Mouse (Mus musculus) gastrocnemius, adult 8-10 months (tissue): ENCODE results near the gene Pla2g2c. TPM values are rescaled to one million over a fixed set of nuclear protein-coding genes. Genes with fewer than 3 reads are reported as not detected.

Source experiments
- DNase-seq, 2 experiments: peaks; one replicate each; pipeline ENCODE4 v3.0.0; 2022; ENCODE audit warnings: low spot score in 2 of 2
- total RNA-seq, 4 experiments: library from RNA; stranded (reverse); gene quantifications; 2 replicates each; pipeline ENCODE4 v1.2.4; 2022

Gene Pla2g2c
- total RNA-seq, 4 experiments from 2014 or later: not detected

DNA sequence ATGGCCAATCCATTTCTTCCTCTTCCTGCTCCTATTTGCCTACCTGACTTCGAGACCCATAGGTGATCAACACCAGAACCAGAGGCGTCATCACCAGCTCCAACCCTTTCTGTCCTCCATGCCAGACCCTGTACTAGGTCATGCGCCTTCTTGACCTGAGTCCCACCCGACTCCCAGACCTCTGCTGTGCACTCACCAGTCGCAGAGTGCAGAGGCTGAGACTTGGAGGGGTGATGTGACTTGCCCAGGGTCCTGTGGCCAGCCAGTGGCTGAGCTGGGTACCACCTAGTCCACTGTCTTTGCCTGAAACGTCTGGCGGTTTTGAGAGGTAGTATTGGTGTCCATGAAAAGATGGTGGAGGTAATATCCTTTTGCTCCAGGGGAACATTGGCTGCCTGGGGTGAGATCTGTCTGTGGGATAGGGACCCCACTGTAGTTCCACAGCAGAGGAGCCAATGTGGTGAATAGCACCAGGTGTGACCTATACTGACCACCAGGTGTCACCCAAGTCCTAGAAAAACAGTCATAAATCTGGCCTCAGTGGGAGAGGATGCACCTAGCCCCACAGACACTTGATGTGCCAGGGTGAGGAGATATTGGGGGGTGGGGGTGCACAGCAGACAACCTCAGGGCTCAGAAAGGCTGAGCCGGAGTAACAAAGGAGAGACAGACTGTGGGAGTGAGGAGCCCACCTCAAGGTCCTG is 23.9 kb downstream of the Pla2g2c start:
- DNase-seq: no peak

GRCm38 (mm10) chr4:138752603-138753002 is 28.0 kb downstream of the Pla2g2c start:
- no peak for DNase-seq

GRCm38 (mm10) chr4:138753608-138754007 is 29.0 kb downstream of the Pla2g2c start:
- DNase-seq: no peak

DNA sequence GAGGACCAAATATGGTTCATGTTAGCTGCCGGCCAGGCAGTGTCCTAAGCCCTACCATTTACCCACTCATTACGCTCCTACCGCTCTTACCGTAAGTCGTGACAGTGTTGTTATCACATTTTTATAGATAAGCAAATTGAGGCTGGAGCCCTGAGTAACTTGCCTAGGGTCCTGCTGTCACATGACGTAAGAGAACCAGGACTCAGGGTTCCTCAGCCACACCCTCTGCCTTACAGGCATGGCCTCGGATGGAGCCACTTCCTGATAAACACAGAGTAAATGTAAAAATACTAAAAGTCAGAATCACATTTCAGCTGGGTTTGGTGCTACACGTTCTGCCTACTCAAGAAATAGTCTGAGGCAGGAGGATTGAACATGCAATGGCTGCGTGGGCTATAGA is 29.8 kb downstream of the Pla2g2c start:
- DNase-seq: no peak

- no peak for DNase-seq
Measured at GRCm38 (mm10) chr4:138755439-138755838, 30.8 kb downstream of the Pla2g2c start.

DNA sequence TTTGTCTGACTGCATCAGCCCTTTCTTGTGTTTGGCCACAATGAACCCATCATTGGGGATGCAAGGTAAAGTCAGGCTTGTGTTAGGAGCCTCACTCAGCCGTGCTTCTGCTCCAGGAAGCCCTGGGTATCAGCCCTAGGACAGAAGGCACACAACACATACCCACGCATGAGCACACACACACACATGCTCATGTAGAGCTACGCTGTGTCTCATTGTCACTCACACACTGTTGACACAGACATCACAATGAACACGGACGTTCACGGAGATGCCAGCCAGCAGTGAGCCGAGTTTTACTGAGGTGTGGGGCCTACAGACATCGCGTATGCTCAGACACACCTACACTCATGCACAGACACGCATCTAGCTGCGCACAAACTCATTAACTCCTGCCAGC is 31.4 kb downstream of the Pla2g2c start:
- DNase-seq: no peak

DNA sequence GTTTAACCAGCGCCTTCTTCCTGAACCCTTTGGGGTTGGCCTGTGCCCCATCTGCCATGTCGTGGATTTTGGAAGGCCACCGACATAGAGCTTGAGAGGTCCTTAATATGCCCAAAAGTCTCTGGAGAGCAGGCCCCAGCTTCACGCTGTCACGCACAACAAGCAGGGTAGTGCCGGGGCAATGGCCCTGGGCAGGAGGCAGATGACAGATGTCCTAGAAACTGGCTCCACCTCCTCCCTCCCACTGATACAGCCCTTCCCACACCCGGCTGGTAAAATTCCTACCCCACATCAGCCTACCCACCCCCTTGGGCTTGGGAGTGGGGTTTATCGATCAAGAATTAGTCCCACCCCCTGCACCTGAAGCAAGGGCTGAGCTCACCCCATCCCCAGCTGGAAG is 32.8 kb downstream of the Pla2g2c start, which contains the start of gene Pla2g2f:
Gene Pla2g2f (minus strand): TSS at position 211 of the 400 bp plus-strand sequence.
- DNase-seq: no peak

DNA sequence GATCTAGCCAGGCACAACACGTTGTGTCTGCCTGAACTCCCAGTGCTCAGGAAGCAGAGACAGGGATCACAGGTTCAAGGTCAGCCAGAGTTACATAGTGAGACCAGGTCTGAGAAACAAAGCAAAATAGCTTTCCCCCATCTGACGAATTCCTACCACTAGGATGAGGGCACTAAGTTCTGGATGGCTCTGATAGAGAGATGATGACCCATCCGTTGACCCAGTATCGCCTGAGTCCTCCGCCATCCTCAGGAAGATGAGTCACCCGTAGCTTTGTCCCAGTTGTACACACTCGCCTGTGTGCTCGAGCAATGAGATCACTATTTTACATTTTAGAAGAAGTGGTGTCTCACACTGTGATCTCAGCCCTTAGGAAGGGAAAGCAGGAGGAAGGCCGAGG is 37.7 kb downstream of the Pla2g2c start:
- DNase-seq: no peak

GRCm38 (mm10) chr4:138771970-138772369 is 47.4 kb downstream of the Pla2g2c start:
- DNase-seq: no peak

DNA sequence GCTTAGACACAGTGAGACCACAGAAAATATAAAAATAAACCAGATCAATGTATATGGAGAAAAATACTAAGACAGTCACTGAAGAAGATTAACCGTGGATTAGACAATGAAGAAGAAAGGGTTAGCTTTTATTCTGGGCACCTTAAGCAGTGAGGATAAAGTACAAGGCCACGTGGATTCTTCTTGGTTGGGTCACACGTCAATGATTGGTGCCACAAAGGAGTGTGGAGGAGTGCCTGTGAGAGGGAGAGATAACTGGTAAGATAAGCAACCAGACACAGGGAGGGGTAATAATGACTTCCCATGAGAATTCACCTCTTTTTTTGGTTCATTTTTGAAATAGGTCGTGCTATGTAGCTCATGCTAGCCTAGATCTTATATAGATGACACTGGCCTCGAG is 47.8 kb downstream of the Pla2g2c start:
- no peak for DNase-seq

DNA sequence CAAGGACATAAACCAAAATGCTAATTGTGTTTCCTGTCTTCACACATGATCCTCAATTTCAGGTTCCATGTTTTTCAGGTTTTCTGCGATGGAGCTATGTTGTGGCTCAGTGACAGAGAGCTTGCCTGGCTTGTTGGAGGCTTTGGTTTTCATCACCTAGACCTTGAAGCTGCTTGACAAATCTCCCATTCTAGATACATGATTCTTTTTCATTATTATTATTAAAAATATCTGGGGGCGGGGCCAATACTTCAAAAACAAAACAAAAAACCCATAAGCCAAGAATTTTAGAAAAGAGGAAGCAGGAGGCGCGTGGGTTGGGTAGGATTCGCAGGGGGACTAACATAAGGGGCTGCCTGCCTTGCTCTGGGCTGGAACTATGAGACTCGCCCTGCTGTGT is 50.8 kb downstream of the Pla2g2c start, which contains the start of gene Pla2g2d:
Gene Pla2g2d (plus strand): TSS at position 301 of the 400 bp plus-strand sequence.
- no peak for DNase-seq

DNA sequence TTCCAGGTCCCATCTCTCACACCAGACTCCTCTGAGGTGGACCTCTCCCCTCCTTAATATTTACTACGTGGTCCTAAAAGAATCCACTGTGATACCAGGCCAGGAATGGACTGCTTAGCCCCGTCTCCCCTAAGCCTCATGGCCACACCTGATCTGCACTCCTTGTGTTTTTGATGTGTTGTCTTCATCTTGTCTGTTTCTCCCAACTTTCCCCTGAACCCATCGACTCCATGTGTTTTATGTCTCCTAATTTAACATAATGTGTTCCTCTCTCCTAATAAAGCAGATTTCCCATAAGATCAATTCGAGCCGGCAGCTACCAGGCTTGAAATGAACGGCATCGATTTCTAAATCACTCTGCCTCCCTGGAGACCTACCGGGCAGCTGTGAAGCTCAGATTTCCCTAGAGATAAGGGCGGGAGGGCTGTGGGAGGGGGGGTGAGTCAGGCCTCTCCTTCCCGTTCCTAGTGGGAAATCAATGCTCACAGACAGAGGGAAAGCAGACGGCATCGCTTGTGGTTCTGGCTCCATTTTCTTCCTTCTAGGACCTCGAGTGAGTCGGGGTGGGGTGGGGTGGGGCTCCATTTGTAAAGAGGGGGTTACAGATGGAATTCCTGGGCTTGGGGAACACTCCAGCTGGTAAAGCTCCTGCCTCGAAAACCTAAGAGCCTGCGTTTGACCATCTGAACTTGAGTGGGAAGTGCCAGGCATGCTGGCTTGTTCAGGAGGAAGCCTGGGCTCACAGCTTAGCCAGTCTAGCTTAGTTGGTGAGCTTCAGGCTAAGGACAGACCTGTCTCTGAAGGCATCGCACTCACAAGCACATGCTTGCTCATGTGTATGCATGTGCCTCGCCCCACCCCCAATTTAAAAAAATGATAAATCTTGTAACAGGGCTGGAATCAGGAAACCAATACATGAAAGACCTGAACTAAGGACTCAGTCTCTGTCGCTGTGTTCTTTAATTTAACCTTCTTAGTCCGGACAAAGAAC is 53.1 kb downstream of the Pla2g2c start:
- no peak for DNase-seq

- DNase-seq: no peak
Measured at GRCm38 (mm10) chr4:138780300-138780699, 55.7 kb downstream of the Pla2g2c start.

DNA sequence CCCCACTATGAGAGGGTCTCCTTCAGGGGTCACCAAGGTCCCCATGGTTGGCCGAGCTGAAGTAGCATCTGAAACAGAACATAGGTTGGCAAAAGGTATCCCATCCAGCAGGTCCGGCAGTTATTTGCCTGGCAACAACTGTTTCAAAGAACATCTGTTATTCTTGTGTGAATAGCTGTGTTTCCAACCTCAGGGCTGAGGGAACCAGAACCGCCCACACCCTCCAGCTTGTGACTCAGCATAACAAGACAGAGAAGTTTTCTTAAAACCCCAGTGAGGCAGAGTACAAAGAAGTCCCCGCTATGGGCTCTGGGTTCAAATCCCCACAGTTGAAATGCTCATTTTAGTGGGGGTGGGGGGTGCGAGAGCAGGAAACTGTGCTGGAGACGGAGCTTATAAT is 57.5 kb downstream of the Pla2g2c start:
- DNase-seq: peak; percentile 17 to 29

GRCm38 (mm10) chr4:138785721-138786120 is 61.1 kb downstream of the Pla2g2c start:
- DNase-seq: no peak

GRCm38 (mm10) chr4:138786141-138786540 is 61.5 kb downstream of the Pla2g2c start:
- no peak for DNase-seq

DNA sequence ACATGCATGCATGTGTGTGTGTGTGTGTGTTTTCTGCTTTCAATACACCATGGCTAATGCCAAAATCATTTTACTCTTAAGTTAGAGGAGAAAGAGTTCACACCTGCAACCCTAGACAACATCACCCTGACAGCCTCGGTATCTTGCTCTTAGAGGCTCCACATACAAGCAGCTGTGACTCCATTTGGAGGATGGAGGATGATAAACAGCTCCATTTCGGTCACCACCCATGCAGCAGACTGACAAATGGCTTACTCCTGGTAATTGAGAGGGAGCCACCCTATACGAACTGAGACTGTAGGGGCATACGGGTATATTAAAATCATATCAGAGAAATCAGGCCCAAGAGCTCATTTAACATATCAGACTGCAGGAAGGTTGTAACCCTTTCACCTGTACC is 63.8 kb downstream of the Pla2g2c start:
- DNase-seq: no peak

DNA sequence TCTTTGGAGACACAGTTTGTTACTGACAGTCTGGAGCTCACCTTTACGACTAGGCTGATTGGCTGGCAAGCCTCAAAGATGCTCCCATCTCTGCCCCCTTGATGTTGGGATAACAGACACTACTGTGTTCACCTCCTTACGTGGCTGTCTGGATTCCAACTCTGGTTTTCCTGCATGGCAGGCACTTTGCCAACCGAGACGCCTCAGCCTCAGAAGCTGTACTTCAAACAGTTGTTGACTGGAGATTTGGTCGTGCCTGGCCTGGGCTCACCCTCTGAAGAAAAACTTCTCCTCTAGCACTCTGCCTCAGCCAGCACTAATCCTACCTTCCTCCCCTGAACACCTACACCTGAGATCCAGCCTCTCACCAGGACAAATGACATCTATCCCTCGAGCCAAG is 66.9 kb downstream of the Pla2g2c start:
- DNase-seq: no peak

DNA sequence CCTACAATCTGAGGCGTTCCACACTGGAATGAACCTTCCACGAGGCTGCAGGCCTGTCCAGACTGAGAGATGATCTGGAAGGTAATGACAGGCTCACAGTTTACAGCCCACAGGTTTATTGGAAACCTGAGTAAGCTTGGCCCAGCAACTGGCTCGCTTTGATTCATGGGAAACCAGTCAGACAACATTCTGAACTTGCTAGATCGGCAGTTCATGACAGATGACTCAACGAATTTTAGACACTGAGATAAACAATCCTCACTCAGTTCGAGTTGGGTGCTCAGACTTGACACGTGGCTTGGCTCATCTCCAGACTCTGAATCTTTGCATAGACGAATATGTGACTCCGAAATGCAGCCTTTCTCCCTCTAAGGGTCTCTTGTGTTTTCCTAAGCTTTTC is 68.0 kb downstream of the Pla2g2c start:
- DNase-seq: peak; percentile 16 to 35

DNA sequence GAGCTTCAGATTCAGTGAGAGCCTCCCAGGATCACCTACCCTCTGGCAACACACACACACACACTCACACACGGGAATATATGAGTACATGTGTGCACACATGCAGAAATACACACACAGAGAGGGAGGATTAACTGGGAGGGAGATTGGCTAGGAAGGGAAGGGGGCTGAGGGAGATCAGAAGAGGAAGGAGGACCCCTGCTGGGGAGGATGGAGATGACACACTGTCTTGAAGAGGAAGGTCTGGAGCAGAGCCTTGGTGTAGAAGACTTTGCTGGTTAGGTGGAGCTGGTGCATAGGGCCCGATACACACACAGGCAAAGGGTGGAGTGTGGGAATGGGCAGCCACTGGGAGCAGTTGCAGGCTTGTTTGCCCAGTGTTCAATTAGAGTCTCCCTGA is 68.7 kb downstream of the Pla2g2c start:
- peak; percentile 24 to 25 for DNase-seq

- no peak for DNase-seq
Measured at GRCm38 (mm10) chr4:138794344-138794743, 69.8 kb downstream of the Pla2g2c start.
